Mouse (Mus musculus) cerebellum, adult 9-11 months (tissue): ENCODE measurements around the gene Zfyve21.
A peak's percentile ranks its signal among the peaks of the same experiment; 100 is the strongest.

ENCODE experiments used
- DNase-seq: peaks from one replicate; pipeline ENCODE4 v3.0.0; 2022

The Zfyve21 gene

DNA sequence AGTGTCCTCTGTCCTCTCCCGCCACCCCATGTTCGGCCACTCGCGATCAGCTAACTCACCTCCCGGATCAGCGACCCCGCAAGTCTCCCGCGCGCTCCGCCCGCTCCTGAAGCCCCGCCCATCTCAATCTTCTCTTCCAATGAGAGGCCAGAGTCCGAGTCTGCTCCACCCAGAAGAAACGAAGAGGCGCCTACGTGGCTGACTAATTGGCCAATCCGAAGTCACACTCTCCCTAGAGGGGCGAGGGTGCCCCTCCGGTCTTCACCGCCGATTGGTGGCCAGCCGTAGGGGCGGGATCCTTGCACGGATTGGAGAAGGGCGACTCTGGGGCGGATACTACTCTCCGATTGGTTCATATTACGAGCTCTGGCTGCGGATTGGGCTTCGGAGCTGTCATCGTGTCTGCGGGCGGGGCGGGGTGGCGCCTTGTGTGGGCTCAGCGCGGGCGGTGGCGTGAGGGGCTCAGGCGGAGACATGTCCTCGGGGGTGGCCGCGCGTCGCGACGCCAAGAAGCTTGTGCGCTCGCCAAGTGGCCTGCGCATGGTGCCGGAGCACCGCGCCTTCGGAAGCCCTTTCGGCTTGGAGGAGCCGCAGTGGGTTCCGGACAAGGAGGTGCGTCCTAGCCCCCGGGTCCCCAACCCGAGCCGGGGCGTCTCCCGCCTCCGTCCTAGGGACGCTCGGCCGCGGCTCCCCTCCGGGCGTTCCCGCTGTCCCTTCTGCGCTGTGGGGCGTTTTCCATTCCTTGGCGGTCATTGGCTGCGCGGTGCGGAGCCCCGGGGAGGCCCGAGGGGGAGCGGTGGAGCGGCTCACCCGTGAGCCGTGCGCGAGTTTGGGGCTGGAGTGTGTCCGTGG lies at the start of gene Zfyve21, which contains the start of gene Xrcc3:
TSS of gene Zfyve21 (plus strand) at position 405 of the 852 bp plus-strand sequence.
TSS of gene Xrcc3 (minus strand) at position 108 of the 852 bp plus-strand sequence.
- peak; percentile 100 for DNase-seq

DNA sequence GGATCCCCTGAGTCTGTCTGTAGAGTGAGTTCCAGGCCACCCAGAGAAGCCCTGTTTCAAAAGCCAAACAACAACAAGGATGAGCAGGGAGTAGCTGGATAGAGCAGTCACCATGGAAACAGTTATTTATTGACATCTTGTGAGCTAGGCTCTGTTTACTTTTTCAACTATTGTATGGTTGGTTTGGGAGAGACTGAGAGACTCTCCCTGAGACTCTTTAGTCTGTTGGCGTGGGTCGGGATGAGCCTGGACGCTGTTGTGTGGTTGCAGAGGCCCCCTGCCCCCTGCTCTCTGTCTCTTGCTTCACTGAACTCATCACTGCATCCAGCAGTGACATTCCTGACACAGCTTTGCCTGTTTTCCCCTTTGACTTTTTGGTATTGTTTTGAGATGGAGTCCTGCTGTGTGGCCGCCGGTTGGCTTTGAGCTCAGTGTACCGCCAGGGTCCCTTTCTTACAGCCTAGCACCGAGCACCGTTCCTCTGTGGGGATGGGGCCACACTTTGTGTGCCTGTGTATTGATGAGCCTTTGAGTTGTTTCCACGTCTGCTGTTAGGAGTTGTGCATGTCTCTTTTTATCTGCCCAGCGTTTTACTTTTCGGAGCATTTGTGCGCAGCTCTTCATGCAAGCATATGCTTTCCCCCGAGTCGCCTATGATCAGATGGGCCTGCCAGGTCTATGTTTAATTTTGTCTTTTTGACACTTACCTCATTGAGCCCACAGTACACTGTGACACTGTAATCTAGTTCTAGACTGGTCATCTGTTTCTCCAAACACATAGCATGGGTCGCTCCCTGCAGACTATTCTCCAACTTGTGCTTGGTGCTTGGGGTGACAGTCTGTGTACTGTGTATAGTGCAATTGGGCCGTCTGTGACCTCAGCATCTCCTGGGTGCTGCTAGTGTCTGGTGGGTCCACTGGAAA lies 47.4 kb upstream of the Zfyve21 start:
- peak; percentile 47 for DNase-seq

DNA sequence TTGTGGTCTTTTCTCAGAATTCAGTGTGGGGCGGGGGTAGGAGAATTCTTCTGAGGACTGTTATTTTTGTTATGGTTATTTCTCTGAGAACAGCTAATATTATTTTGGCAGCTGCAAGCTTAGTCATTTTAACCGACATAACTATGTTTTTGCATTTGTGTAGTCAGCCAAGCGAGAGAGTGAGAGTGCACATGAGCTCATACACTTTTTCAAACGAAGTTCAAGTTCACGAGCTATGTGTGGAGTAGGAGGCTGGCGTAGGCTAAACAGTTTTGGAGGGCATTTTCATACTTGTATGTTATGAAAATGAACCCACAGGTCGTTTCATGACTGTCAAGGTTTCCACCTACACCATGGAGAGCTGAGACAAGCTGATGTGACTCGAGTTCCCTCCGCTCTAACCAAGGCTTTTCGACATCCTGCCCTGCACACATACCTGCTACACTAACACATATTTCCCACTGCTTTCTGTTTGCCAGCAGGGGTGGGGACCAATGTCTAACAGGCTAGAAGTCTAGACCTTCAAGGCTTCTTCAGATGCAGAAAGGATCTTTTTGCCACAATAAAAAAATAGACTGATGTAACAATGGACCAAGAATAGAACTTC lies 45.5 kb upstream of the Zfyve21 start:
- no peak for DNase-seq

DNA sequence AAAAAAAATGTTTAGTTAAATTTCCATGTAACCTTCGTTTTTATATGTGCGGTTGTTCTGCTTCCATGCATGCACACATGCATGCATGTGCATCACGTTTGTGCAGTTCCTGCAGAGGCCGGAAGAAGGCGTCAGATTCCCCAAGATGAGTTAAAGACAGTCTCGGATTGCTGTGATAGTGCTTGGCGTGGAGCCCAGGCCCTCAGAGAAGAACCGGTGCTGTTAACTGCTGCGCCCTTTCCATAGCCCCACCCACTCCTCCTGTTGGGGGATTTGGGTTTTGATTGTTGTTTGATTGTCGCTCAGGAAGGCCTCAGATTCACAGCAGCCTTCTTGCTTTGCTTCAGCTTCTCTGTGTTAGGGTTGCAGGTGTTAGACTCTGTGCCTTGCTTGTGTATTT lies 44.7 kb upstream of the Zfyve21 start:
- DNase-seq, result peak; percentile 51

DNA sequence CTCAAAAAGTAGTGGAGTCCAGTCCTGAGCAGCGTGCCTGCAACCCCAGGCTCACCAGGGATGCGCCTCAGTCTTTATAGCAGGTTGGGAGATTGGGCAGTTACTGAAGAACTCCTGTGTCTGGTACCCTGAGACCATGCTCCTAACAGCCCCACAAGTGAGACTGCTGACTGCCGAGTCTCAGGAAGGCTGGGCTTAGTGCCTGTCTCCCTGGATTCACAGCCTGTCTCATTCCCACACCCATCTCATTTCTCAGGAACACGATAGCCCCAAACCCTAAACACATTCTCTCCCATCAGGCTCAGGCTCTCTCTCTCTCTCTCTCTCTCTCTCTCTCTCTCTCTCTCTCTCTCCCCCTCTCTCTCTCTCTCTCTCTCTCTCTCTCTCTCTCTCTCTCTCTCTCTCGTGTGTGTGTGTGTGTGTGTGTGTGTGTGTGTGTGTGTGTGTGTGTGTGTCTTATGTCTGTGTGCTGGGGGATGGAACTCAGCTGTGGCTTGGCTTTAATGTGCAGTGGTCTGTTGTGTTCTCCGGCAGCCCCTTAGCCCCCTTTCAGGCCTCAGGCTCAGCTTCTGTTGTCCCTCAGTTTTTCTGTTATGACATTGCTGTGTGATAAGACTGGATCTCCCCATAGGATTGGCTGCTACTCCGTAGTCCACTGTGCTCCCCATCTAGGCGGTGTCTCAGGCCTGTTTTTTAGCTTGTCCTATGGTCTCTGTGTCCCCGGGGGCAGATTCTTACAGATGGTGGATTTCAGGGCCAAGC lies 44.0 kb upstream of the Zfyve21 start:
- DNase-seq, result no peak

DNA sequence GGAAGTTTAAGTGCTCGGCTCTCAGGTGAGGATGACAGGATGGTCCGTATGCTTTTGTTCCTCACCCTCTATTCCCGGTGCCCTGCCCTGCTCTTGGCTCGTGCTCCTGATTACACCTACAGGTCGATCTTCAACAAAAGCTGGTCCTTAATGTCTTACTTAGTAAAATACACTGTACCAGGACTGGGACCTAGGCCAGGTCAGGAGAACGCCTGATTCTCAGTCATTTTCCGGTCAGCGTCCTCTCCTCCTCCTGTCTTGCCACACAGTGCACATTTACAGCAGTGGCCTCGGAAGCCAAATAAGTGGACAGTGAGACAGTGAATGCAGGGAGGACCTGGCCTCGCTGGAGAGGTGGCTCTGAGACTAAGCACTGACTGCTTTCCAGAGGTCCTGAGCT lies 43.3 kb upstream of the Zfyve21 start:
- DNase-seq, result no peak

DNA sequence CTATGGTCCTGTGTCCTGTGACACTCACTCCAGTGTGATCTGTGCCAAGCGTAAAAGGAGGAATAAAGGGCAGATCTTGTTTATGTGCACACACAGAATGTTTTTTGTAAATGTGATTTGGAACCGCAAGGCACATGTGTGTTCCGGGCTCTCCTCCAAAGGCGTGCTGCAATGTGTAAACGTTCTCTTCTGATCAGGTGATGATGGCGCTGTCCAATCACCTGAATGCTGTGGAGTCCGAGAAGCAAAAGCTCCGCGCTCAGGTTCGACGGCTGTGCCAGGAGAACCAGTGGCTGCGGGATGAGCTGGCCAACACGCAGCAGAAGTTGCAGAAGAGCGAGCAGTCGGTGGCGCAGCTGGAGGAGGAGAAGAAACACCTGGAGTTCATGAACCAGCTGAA lies 39.8 kb upstream of the Zfyve21 start:
- no peak for DNase-seq

DNA sequence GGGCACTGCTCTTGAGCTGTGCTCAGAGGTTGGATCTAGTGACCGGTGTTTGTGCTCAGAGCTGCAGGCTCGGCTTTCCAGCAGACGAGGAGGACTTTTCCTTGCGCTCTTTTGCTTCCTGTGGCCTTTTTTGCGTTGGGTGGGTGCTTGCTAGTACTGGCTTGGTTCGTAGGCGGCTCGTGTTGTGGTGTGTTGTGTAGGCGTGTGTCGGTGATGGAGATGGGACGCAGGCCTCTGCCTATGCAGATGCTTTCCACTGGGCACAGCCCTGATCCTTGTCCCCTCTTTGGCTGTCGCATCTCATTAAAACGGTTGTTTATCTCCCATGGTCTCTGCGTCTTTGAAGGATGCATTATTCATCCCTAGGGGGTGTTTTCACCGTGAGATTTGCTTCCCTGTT lies 39.1 kb upstream of the Zfyve21 start:
- DNase-seq, result no peak

DNA sequence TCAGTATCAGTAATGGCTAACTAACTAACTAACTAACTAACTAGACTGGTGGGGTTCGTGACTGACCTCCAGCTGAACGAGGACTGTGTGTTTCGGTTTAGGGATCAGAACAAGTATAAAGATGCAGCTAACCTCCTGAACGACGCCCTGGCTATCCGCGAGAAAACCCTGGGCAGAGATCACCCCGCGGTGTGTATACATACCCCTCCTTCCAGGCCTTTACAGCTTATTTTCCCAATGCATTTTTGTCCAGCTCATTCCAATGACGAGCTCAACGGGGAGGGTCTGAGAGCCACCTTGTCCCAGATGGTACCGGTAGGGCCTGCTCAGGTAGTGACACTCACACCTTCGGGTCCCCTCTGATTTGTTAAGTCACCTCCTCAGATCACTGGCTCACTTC lies 36.1 kb upstream of the Zfyve21 start:
- no peak for DNase-seq

DNA sequence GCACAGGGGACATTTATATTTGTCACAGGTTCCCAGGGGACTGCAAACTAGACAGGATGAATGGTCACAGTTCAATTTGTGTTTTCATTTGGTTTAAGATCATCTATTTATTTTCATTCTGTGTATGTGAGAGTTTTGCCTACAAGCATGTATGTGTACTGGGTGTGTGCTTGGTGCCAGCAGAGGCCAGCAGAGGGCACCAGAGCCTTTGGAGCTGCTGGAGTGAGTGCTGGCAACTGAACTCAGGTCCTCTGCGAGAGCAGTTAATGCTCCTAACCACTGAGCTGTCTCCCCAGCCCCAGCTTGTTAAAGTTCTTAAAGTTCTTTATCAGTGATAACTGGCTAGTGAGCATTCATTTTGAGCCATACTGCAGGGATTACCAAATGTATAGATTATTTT lies 34.4 kb upstream of the Zfyve21 start:
- no peak for DNase-seq

DNA sequence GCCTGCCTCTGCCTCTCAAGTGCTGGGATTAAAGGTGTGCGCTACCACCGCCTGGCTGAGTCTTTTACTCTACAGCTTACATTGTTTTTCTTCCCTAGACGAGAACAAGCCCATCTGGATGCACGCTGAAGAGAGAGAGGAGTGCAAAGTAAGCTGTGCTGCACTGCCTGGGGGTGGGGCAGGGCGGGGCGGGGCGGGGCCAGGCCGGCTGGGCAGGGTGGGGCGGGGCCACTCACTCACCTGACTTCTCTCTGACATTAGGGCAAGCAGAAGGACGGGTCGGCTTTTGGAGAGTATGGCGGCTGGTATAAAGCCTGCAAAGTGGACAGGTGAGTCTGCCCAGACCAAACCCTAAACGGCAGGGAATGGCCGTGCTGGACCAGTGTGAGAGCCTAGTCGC lies 28.8 kb upstream of the Zfyve21 start:
- no peak for DNase-seq

DNA sequence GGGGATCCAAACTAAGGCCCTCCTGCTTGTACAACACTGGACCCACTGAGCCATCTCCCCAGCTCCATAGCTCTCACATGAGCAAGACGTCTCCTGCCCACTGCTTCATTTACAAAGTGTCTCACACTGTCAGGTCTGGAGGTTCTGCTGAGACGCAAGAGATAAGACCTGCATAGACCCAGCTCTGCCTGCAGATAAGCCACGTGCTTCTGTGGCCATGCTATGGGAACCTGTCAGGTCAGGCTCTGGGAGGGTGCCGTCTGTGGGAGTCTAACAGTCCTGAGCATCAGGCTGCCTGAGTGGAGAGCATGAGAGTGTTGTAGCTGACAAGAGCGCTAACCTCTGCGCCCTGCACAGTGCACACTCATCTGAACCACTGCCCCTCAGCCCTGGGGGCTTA lies 27.0 kb upstream of the Zfyve21 start:
- no peak for DNase-seq

DNA sequence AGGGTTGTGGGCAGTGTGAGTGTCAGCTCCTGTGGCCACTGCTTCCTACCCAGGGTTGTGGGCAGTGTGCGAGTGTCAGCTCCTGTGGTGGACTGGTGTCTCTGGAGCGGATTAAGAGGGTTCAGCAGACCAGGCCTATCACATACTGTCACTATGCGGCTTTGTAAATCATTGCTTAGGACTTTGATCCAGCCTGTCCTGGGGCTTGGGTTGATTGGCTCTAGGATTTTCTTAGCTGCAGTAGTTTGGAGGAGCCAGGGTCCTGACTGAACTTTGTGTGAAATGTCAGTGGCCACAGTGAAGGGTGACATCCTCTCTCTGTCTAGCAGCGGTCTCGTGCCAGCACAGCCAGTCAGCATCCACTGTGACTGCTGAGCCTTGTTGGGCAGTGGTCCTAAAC lies 23.9 kb upstream of the Zfyve21 start:
- DNase-seq, result no peak

DNA sequence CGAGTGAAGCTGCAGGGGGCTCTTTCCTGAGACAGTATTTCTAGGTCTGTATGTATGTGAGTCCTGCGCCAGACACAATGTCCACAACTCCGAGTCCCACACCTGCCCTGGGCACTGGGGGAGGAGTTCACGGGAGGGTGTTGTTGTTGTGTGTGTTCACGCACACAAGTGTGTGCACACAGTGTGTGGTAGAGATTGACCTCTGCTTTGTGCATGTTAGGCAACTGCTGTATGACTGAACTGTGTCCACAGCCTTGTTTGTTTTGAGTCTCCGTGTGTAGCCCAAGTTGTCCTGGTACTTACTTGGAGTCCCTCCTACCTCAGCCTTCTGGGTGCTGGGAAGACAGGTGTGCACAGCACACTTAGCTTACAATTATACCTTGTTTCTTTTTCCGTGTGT lies 23.3 kb upstream of the Zfyve21 start:
- DNase-seq, result no peak

DNA sequence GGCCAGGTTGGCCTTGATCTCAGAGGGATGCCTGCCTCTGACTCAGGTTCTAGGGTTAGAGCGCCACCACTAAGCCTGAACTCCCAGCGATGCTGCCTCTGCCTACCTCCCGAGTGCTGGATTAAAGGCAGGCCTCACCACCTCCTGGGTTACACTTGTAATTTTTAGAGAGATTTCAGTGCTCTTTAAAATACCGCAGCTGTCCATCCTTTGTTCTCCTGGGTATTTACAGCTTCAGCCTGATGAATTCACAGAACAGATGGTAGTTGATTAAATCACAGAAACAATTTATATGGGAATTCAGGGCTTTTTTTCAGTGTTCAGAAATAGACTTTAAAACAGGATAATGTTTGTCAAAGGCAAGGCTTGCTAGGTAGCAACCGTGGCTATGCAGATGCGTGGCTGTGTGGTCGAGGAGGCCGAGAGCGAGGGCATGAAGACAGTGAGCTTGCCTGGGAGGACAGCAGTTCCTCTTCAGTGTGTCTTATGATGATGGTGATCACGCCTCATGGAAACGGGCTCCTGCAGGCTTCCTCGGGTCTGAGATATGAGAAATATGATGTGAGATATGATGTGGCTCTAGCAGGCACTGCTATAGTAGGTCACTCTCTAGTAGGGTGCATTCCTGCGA lies 22.4 kb upstream of the Zfyve21 start:
- DNase-seq, result no peak

DNA sequence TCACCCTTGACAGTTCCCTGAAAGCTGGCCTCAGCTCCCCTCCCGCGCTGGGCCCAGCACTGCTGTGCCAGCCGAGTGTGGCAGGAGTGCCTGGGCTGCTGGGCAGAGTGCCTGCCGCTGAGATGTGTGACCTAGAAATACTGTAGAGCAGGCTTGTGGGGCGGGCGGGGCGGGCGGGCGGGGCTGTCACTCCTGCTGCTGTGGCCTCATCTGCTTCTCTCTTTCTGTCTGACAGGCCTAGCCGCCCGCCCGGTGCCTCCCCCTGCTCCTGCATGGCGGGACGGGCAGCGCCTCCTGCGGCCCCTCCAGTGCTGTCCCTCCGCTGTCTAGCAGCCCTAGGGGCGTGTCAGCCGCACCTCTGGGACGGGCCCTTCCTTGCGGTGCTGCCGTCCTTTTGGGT lies 19.9 kb upstream of the Zfyve21 start:
- peak; percentile 67 for DNase-seq

DNA sequence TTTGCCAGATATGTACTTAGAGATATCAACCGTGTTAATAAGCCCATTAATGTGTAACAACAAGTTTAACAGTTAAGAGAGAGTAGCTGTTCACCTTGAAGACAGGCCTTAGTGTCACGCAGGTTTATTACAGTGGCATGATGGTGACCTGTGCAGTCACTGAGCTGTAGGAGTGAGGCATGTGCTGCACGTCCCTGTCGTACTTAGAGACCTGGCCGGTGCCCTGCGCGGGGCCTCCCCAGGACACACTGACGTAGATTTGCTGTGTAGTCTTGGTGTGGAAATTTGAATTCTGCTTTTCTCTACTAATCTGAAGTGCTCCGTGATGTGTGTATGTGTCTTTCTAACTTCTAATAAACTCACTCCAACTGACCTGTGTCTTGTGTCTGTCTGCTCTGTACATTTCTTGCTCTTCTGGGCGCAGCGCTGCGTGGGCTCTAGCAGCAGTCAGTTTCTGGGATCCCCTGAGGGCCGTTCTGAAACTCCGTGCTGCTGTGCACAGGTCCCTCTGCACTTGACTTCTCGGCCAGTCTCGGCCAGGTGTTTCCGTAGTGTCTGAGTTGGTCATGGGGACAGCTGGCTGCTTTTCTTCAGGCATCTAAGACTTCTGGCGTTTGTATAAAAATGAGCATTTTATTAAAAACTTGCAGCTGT lies 19.3 kb upstream of the Zfyve21 start:
- no peak for DNase-seq

DNA sequence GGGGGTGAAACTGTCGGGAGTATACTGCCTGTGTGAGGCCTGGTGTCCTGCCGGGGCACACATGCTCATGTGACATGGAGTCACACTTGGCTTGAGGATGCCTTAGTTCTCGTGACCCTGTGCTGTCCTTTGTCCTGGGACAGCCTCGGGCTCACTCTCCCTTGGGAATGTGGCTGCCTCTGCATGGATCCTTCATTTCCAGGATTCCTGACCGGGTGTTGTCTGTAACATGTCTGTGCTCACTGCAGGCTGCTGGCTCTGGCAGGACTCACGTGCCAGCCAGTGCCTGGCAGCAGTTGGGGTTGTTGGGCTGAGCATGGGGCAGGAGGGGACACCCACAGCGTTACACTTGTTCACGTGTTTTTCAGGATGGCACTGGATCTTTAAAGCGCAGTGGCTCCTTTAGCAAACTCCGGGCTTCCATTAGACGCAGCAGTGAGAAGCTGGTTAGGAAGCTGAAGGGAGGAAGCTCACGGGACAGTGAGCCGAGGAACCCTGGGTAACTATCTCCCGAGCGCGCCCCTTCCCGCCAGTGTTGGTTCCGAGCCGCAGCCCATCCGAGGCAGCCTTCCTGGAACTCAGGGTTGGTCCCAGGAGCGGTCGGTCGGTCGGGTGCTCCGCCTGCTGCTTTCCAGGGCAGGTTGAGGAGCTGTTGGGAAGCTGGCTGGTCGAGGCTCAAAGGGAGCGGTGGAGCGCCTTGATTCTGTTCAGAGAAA lies 18.6 kb upstream of the Zfyve21 start:
- DNase-seq, result peak; percentile 79

DNA sequence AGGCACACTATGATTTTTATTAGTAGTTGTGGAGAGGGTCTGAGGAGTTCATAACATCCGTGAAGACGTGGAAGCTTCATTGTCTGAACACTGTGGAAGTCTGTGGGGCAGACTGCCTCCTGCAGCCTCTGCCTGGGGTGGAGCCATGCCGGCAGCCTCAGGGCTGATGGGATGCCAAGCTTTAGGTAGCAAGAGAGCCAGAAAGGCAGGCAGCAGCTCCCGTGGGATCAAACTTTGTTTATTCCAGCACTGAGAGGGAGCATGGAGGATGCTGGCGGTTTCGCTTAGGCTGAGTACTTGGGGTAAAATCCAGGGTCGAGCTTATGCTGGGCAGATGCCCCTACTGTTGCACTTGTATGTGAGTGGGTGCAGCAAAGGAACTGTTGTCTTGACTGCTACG lies 16.7 kb upstream of the Zfyve21 start:
- no peak for DNase-seq

DNA sequence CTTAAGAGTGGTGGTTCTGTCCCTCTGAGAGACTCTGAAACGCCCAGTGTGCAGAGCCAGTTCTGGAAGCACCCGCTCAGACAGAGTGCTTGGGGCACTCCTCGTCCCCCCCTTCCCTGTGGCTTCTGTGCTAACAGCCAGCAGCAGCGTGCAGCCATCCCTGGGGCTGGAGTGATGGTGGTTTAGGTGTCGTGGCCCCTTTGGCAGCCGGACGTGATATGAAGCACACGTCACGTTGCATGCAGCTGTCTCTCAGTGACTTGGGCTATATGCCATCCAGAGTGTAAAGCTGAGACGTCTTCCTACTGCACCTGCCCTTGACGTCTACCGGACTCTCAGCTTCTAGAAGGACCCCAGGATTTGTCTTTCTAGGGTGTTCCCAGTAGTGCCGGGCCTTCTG lies 15.5 kb upstream of the Zfyve21 start:
- DNase-seq, result no peak
